Mouse (Mus musculus) heart, embryonic 14.5 days (tissue): ENCODE data around the gene Ergic1. TPM values are rescaled to one million over a fixed set of nuclear protein-coding genes. Genes with fewer than 3 reads are reported as not detected.

ENCODE experiments used
- ATAC-seq: fragments of 200-750 bp; cut with Nextera tagmentation; 2 replicates; pipeline ENCODE4 v1.8.0; 2017; ENCODE audit warnings: low read depth, moderate TSS enrichment; ENCODE audit not compliant: insufficient number of reproducible peaks, insufficient read depth, low FRiP score
- H3K27ac ChIP-seq, 2 experiments: fragments of 200-500 bp in 1 of 2; fragments of 300-500 bp in 1 of 2; sonication (generic) in 1 of 2; replicated peaks in 1 of 2; 2 replicates each; pipeline ENCODE4 v1.5.1; 2012 to 2014; ENCODE audit warnings: low read depth in 2 of 2, low read length in 2 of 2, control low read depth in 1 of 2, mild to moderate bottlenecking in 1 of 2, mixed read lengths in 1 of 2; ENCODE audit not compliant: control insufficient read depth in 1 of 2, insufficient read depth in 1 of 2
- H3K27me3 ChIP-seq: fragments of 300-500 bp; sonication (generic); 2 replicates; pipeline ENCODE4 v1.6.1; 2014; ENCODE audit warnings: mild to moderate bottlenecking, low read length, control low read depth; ENCODE audit not compliant: control insufficient read depth, insufficient read depth
- H3K36me3 ChIP-seq: fragments of 300-500 bp; sonication (generic); 2 replicates; pipeline ENCODE4 v1.6.1; 2014; ENCODE audit warnings: mild to moderate bottlenecking, control low read depth, low read length, mixed read lengths; ENCODE audit not compliant: control insufficient read depth, insufficient read depth
- H3K4me1 ChIP-seq, 2 experiments: fragments of 200-500 bp in 1 of 2; fragments of 300-500 bp in 1 of 2; sonication (generic) in 1 of 2; 2 replicates each; pipeline ENCODE4 v1.6.1; 2012 to 2014; ENCODE audit warnings: low read length in 2 of 2, control low read depth in 1 of 2, mixed read lengths in 1 of 2; ENCODE audit not compliant: control insufficient read depth in 2 of 2, insufficient read depth in 2 of 2
- H3K4me2 ChIP-seq: fragments of 300-500 bp; sonication (generic); 2 replicates; pipeline ENCODE4 v1.6.1; 2014; ENCODE audit warnings: mild to moderate bottlenecking, low read length
- H3K4me3 ChIP-seq, 2 experiments: fragments of 200-500 bp in 1 of 2; fragments of 300-500 bp in 1 of 2; sonication (generic) in 1 of 2; 2 replicates each; pipeline ENCODE4 v1.5.1; 2012 to 2014; ENCODE audit warnings: low read length in 2 of 2, mild to moderate bottlenecking in 2 of 2, control low read depth in 1 of 2, low read depth in 1 of 2, moderate library complexity in 1 of 2; ENCODE audit not compliant: control insufficient read depth in 1 of 2, insufficient read depth in 1 of 2
- H3K9ac ChIP-seq: fragments of 300-500 bp; sonication (generic); 2 replicates; pipeline ENCODE4 v1.6.1; 2014; ENCODE audit warnings: mild to moderate bottlenecking, low read length
- H3K9me3 ChIP-seq: fragments of 300-500 bp; sonication (generic); 2 replicates; pipeline ENCODE4 v1.6.1; 2016; ENCODE audit warnings: low read length, control low read depth; ENCODE audit not compliant: control insufficient read depth
- WGBS: fragments of 180-500 bp; shearing (Covaris S2); extraction: QIAGEN DNeasy Blood & Tissue Kit; methylation state at CpG from one replicate; pipeline ENCODE4 v1.1.7; 2014; 5-methylcytosine and 5-hydroxymethylcytosine counted together
- polyA plus RNA-seq: library from polyadenylated mRNA; unstranded; fragments of >200 nt; fragmentation: Nextera tagmentation; extraction: Ambion mirVana; gene quantifications from 2 replicates; pipeline ENCODE4 v1.2.1, GENCODE M21; 2014

The Ergic1 gene
- polyA plus RNA-seq, 1 experiment from 2014 or later = 121 TPM

DNA sequence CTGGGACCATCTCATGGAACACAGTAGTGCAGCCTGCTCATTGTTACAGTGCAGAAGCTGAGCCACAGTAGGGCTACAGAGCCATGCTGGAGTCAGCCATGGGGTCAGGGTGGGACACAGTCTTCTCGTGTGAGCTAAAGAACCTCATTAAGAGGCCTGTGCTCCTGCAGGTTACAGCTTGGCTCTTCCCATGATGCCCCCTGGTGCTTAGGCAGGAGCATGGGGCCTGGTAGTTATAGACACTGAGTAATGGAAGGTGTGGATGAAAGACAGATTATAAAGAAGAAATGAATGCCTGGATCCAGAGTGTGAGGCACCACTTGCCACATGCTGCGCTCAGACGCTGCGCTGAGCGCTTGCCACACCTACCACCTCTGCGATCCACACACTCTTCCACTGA is 67.2 kb downstream of the Ergic1 start:
- WGBS = 83% methylated on average over 6 of the region's 6 CpGs
- Histone ChIP-seq H3K27ac (no peak overlapping the region), H3K9ac (no peak overlapping the region), H3K27me3 (no peaks in the 10 kb centered on the region), H3K4me1 (no peaks in the 10 kb centered on the region; a peak in 1 of 4 replicates), H3K36me3 (peaks cover 91% of the 10 kb centered on the region), H3K4me3 (no peak overlapping the region), H3K4me2 (no peak overlapping the region), H3K9me3 (no peaks in the 10 kb centered on the region)
- ATAC-seq = no peak

- ATAC-seq = no peak
- Histone ChIP-seq H3K9me3 (no peaks in the 10 kb centered on the region), H3K36me3 (peaks cover 93% of the 10 kb centered on the region), H3K4me1 (no peaks in the 10 kb centered on the region; a peak in 1 of 4 replicates), H3K4me2 (no peak overlapping the region), H3K27ac (no peak overlapping the region), H3K27me3 (no peaks in the 10 kb centered on the region), H3K4me3 (no peak overlapping the region), H3K9ac (no peak overlapping the region)
- WGBS = 95% methylated on average over 3 of the region's 3 CpGs
Observed at GRCm38 (mm10) chr17:26628936-26629335, 67.6 kb downstream of the Ergic1 start.

- ATAC-seq = no peak
- H3K4me3 ChIP-seq = no peak overlapping the region
- H3K4me1 ChIP-seq = no peaks in the 10 kb centered on the region
- H3K9ac ChIP-seq = no peak overlapping the region
- H3K36me3 ChIP-seq = peaks cover 92% of the 10 kb centered on the region
- no peaks in the 10 kb centered on the region for H3K27me3 ChIP-seq
- H3K27ac ChIP-seq = no peak overlapping the region
- H3K4me2 ChIP-seq = no peak overlapping the region
- WGBS = 76% methylated on average over 8 of the region's 8 CpGs
- no peaks in the 10 kb centered on the region for H3K9me3 ChIP-seq
Observed at GRCm38 (mm10) chr17:26631811-26632327, 70.6 kb downstream of the Ergic1 start.

DNA sequence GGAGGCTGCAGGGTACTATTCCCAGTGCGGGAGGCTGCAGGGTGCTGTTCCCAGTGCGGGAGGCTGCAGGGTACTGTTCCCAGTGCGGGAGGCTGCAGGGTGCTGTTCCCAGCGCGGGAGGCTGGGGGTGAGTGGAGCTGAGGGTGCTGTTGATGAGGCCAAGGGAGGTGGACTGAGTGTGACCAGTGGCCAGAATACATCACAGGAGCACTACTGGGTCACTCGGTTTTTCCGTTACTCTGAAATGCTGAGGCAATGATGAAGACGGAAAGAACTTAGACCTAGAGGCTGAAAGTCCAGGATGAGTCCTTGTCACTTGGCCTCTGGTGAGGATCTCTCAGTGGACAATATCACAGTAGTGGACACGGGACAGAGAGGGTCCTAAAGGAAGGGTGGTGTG is 71.9 kb downstream of the Ergic1 start:
- Histone ChIP-seq H3K4me1 (no peaks in the 10 kb centered on the region), H3K36me3 (peaks cover 81% of the 10 kb centered on the region), H3K27me3 (no peaks in the 10 kb centered on the region), H3K4me2 (no peak overlapping the region), H3K9ac (no peak overlapping the region), H3K9me3 (no peaks in the 10 kb centered on the region), H3K27ac (no peak overlapping the region), H3K4me3 (no peak overlapping the region)
- WGBS = 88% methylated on average over 9 of the region's 9 CpGs
- no peak for ATAC-seq

DNA sequence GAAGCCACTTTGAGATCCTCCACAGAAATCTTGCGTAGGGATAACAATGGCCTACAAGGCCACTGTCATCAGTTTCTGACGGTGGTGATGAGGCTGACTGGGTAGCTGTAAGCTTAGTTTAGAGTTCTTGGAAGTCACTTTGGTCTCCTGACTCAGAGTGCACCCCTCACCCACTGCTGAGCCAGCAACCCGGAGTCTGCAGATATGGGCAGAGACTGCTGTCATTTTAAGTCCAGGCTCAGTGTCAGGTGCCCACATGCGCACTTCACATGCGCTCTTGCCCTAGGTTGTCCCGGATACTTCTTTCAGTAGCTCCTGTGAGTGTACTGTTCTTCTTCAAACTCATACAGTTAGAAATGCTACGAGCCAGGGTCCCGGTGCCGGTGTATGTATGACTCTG is 72.6 kb downstream of the Ergic1 start:
- no peaks in the 10 kb centered on the region for H3K9me3 ChIP-seq
- no peak overlapping the region for H3K27ac ChIP-seq
- peaks cover 75% of the 10 kb centered on the region for H3K36me3 ChIP-seq
- no peak overlapping the region for H3K4me3 ChIP-seq
- H3K4me2 ChIP-seq = no peak overlapping the region
- WGBS = 79% methylated on average over 9 of the region's 9 CpGs
- ATAC-seq = no peak
- H3K9ac ChIP-seq = no peak overlapping the region
- H3K4me1 ChIP-seq = no peaks in the 10 kb centered on the region; a peak in 1 of 4 replicates
- no peaks in the 10 kb centered on the region for H3K27me3 ChIP-seq

- no peak overlapping the region for H3K4me3 ChIP-seq
- ATAC-seq = no peak
- H3K27ac ChIP-seq = no peak overlapping the region
- H3K4me1 ChIP-seq = no peaks in the 10 kb centered on the region; a peak in 1 of 4 replicates
- no peak overlapping the region for H3K9ac ChIP-seq
- no peaks in the 10 kb centered on the region for H3K9me3 ChIP-seq
- no peaks in the 10 kb centered on the region for H3K27me3 ChIP-seq
- peaks cover 75% of the 10 kb centered on the region for H3K36me3 ChIP-seq
- no peak overlapping the region for H3K4me2 ChIP-seq
- WGBS = 89% methylated on average over 7 of the region's 7 CpGs
Observed at GRCm38 (mm10) chr17:26634539-26634938, 73.2 kb downstream of the Ergic1 start.

DNA sequence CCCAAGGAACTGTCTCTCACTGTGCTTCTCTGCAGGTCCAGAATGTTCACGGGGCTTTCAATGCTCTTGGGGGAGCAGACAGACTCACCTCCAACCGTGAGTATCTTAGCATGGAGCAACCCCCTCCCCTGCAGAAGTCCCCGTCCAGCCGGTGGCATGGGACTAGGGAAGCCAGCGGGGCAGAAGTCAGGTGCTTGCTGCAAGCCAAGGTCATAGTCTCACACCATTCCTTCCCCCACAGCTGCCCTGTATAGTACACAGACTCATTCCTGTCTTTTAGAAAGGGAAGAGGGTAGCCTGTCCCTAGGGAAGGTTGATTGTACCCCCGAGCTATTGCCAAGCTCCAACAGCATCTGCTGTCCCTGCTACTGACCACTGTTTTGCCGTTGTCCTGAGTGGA is 74.7 kb downstream of the Ergic1 start:
- WGBS = 86% methylated on average over 7 of the region's 7 CpGs
- no peak for ATAC-seq
- Histone ChIP-seq H3K4me3 (no peak overlapping the region), H3K4me1 (no peaks in the 10 kb centered on the region; a peak in 1 of 4 replicates), H3K27ac (no peak overlapping the region), H3K4me2 (no peak overlapping the region), H3K36me3 (peaks cover 75% of the 10 kb centered on the region), H3K27me3 (no peaks in the 10 kb centered on the region), H3K9me3 (no peaks in the 10 kb centered on the region), H3K9ac (no peak overlapping the region)

DNA sequence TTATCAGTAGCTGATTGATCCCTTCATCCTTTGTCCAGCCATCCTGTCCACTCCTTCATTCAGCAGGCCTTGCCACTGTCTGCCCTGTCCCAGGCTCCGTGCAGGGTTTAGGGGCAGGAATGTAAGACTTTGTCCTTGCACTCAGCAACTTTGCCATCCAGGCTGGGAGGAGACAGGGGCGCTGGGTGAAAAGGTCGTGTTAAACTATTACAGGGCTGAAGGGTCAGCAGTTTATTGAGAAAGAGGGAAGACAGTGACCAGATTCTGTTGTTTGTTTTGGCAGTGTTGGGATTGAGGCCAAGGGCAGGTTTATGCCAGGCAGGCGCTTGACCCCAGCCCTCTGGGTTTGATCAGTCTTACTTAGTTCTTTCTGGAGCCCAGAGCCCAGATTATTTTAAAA is 76.6 kb downstream of the Ergic1 start:
- H3K36me3 ChIP-seq = peaks cover 76% of the 10 kb centered on the region
- no peak for ATAC-seq
- WGBS = 47% methylated on average over 4 of the region's 4 CpGs

More for the DNA sequence above, 76.6 kb downstream of the Ergic1 start:
- no peaks in the 10 kb centered on the region; a peak in 1 of 4 replicates for H3K4me1 ChIP-seq
- no peak overlapping the region for H3K9ac ChIP-seq
- H3K9me3 ChIP-seq = no peaks in the 10 kb centered on the region
- no peaks in the 10 kb centered on the region for H3K27me3 ChIP-seq
- no peak overlapping the region for H3K27ac ChIP-seq
- no peak overlapping the region for H3K4me3 ChIP-seq
- H3K4me2 ChIP-seq = no peak overlapping the region
